Mouse (Mus musculus) megakaryocyte-erythroid progenitor cell, adult 5 weeks (primary cell): ENCODE measurements around the gene Olfr736. TPM values are rescaled to one million over a fixed set of nuclear protein-coding genes. Genes with fewer than 3 reads are reported as not detected.

Source experiments
- polyA plus RNA-seq: library from polyadenylated mRNA; stranded (reverse); fragments of >175 nt; gene quantifications from 2 replicates; pipeline ENCODE4 v1.2.3, GENCODE M21; 2012

Olfr736 gene
- polyA plus RNA-seq = not detected in 2 replicates

GRCm38 (mm10) chr14:50380863-50381262, at the start of gene Olfr736:
TSS of gene Olfr736 (plus strand) at chr14:50381163.

GRCm38 (mm10) chr14:50348796-50349195, 32.2 kb upstream of the Olfr736 start, which contains the start of gene Olfr735:
TSS of gene Olfr735 (minus strand) at chr14:50348872.

GRCm38 (mm10) chr14:50357593-50357992, 23.4 kb upstream of the Olfr736 start, which contains the start of gene Tlr11:
TSS of gene Tlr11 (plus strand) at chr14:50357914.

GRCm38 (mm10) chr14:50407268-50407667, 26.3 kb downstream of the Olfr736 start, which contains the start of gene Olfr738:
TSS of gene Olfr738 (plus strand) at chr14:50407568.

GRCm38 (mm10) chr14:50418326-50418725, 37.4 kb downstream of the Olfr736 start, which contains the start of gene Olfr739:
TSS of gene Olfr739 (plus strand) at chr14:50418626.

Other genes with a start within 250 kb of the Olfr736 start
- not detected in 2 replicates for gene Olfr728, start 238.5 kb upstream of the Olfr736 start, polyA plus RNA-seq
- gene Olfr729, start 228.3 kb upstream of the Olfr736 start, polyA plus RNA-seq = not detected in 2 replicates
- gene Olfr730, start 193.0 kb upstream of the Olfr736 start, polyA plus RNA-seq = not detected in 2 replicates
- not detected in 2 replicates for gene Olfr731, start 139.3 kb upstream of the Olfr736 start, polyA plus RNA-seq
- not detected in 2 replicates for gene Olfr732, start 97.0 kb upstream of the Olfr736 start, polyA plus RNA-seq
- not detected in 2 replicates for gene Olfr733, start 79.6 kb upstream of the Olfr736 start, polyA plus RNA-seq
- gene Olfr734, start 54.4 kb upstream of the Olfr736 start, polyA plus RNA-seq = not detected in 2 replicates
- gene Olfr735, start 32.3 kb upstream of the Olfr736 start, polyA plus RNA-seq = not detected in 2 replicates
- gene Tlr11, start 23.2 kb upstream of the Olfr736 start, polyA plus RNA-seq = not detected in 2 replicates
- gene Olfr738, start 26.4 kb downstream of the Olfr736 start, polyA plus RNA-seq = not detected in 2 replicates
- gene Olfr739, start 37.5 kb downstream of the Olfr736 start, polyA plus RNA-seq = 0.05 TPM in 1 of 2 replicates, not detected in the other
- gene Olfr740, start 64.4 kb downstream of the Olfr736 start, polyA plus RNA-seq = not detected in 2 replicates
- gene Olfr741, start 91.6 kb downstream of the Olfr736 start, polyA plus RNA-seq = not detected in 2 replicates
- gene Olfr742, start 122.4 kb downstream of the Olfr736 start, polyA plus RNA-seq = not detected in 2 replicates
- not detected in 2 replicates for gene Olfr743, start 140.7 kb downstream of the Olfr736 start, polyA plus RNA-seq
- not detected in 2 replicates for gene Olfr744, start 233.7 kb downstream of the Olfr736 start, polyA plus RNA-seq